Mouse (Mus musculus) heart, embryonic 13.5 days (tissue): ENCODE measurements at regions not wholly inside any gene's neighbourhood (a gene's known extent, or its start where the extent isn't known, plus 50 kb on each side); places are given as distances from the start of the nearest gene placed in this dataset.

ENCODE experiments used
- ATAC-seq: fragments of 200-750 bp; cut with Nextera tagmentation; 2 replicates; pipeline ENCODE4 v1.8.0; 2017; ENCODE audit warnings: moderate TSS enrichment; ENCODE audit not compliant: insufficient number of reproducible peaks, low FRiP score, low TSS enrichment; ENCODE audit errors: extremely low read depth
- H3K27ac ChIP-seq: fragments of 300-500 bp; sonication (generic); replicated peaks from 2 replicates; pipeline ENCODE4 v1.5.1; 2015; ENCODE audit warnings: moderate library complexity, mild to moderate bottlenecking, inconsistent platforms
- H3K27me3 ChIP-seq: fragments of 300-500 bp; sonication (generic); replicated peaks from 2 replicates; pipeline ENCODE4 v1.6.1; 2015; ENCODE audit warnings: mild to moderate bottlenecking, inconsistent platforms
- H3K36me3 ChIP-seq: fragments of 300-500 bp; sonication (generic); 2 replicates; pipeline ENCODE4 v1.6.1; 2015; ENCODE audit warnings: mild to moderate bottlenecking, inconsistent platforms
- H3K4me1 ChIP-seq: fragments of 300-500 bp; sonication (generic); 2 replicates; pipeline ENCODE4 v1.6.1; 2015; ENCODE audit warnings: inconsistent platforms
- H3K4me2 ChIP-seq: fragments of 300-500 bp; sonication (generic); 2 replicates; pipeline ENCODE4 v1.6.1; 2015; ENCODE audit warnings: inconsistent platforms, mild to moderate bottlenecking, moderate library complexity
- H3K4me3 ChIP-seq: fragments of 300-500 bp; sonication (generic); 2 replicates; pipeline ENCODE4 v1.5.1; 2015; ENCODE audit warnings: moderate library complexity, mild to moderate bottlenecking, inconsistent platforms
- H3K9ac ChIP-seq: fragments of 300-500 bp; sonication (generic); 2 replicates; pipeline ENCODE4 v1.6.1; 2015; ENCODE audit warnings: inconsistent platforms, mild to moderate bottlenecking, moderate library complexity
- H3K9me3 ChIP-seq: fragments of 300-500 bp; sonication (generic); 2 replicates; pipeline ENCODE4 v1.6.1; 2016; ENCODE audit warnings: inconsistent platforms
- WGBS: fragments of 180-500 bp; shearing (Covaris S2); methylation state at CpG from one replicate; pipeline ENCODE4 v1.1.7; 2015; ENCODE audit warnings: mixed read lengths; 5-methylcytosine and 5-hydroxymethylcytosine counted together

DNA sequence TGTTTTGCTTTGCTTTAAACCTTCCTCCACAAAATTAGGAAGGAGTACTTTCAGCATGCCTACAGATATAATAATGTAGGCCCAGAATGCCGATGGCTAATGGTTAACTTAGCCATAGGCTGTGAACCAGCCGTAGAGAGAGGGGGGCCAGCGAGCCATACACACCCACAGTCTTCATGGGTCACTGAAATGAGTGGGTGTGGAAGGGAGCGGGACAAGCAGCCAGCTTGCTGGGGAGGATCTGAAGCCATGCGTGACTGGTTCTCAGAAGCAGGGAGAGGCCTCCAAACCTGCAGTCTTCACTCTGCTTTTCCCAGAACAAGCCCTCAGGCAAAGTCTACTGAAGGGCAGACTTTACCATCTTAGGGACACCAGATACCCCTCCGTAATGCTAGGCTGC is 50.8 kb upstream of the Ptpn13 start:
- Histone ChIP-seq H3K27ac (no peak overlapping the region), H3K4me2 (no peak overlapping the region), H3K27me3 (peaks cover 37% of the 10 kb centered on the region), H3K9me3 (no peaks in the 10 kb centered on the region), H3K9ac (no peak overlapping the region), H3K4me3 (no peak overlapping the region), H3K4me1 (peaks cover 28% of the 10 kb centered on the region), H3K36me3 (no peaks in the 10 kb centered on the region)
- 76% methylated on average over 6 of the region's 6 CpGs for WGBS
- ATAC-seq = no peak

DNA sequence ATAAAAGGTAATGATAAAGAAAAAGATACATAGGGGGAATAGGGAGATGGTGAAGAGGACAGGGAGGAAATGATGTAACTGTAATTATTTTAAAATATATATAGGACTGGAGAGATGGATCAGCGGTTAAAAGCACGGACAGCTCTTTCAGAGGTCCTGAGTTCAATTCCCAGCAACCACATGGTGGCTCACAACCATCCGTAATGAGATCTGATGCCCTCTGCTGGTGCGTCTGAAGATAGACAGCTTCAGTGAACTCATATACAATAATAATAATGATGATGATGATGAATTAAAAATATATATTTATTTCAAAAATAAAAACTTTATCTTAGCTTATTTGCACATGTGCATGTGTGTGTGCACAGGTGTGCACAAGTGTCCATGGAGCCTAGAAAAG is 51.9 kb upstream of the Ptpn13 start:
- H3K4me2 ChIP-seq = no peak overlapping the region
- no peak for ATAC-seq
- H3K4me1 ChIP-seq = peaks cover 26% of the 10 kb centered on the region
- no peak overlapping the region for H3K9ac ChIP-seq
- H3K9me3 ChIP-seq = no peaks in the 10 kb centered on the region
- H3K27ac ChIP-seq = no peak overlapping the region
- H3K4me3 ChIP-seq = no peak overlapping the region
- H3K27me3 ChIP-seq = peaks cover 29% of the 10 kb centered on the region
- H3K36me3 ChIP-seq = no peaks in the 10 kb centered on the region
- WGBS = 79% methylated on average over 4 of the region's 4 CpGs

DNA sequence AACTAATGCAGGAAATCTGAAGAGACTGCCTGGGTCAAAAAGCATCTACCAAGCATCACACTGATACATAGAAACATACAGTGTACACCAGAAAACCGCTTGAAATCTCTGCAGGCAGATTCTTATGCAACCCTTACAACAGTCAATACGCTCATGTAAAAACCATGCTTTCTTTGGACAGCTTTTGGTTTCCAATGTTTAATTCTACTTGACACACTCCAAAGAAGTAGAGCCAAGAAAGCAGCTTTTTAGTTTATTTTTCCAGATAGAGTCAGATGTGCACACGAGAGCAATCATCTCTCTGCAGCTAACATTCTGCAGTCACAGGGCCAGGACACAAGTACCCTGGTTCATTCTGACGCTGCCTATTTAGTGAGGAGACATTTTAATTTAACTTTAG is 54.5 kb upstream of the Ptpn13 start:
- WGBS = 59% methylated on average over 4 of the region's 4 CpGs
- H3K4me3 ChIP-seq = no peak overlapping the region
- no peak for ATAC-seq

DNA sequence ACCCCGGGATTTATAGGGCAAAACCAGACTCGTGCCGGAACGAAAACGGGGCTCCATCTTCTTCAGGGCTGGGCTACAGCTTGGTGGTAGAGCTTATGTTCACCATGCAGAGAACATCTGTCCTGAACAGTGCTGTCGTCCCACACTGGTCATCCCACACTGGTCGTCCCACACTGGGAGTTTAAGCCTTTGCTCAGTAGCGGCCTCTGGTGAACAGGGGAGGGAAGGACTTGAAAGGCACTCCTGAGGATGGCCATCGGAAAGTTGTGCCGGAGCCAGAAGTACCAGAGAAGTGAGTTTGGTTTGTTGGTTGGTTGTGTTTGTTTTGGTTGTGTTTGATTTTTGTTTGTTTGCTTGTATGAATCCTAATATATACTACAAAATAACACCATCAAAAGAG is 56.0 kb upstream of the Ptpn13 start:
- peaks cover 5% of the 10 kb centered on the region for H3K9me3 ChIP-seq
- WGBS = 74% methylated on average over 10 of the region's 10 CpGs
- no peak for ATAC-seq

More for the DNA sequence above, 54.5 kb upstream of the Ptpn13 start:
- Histone ChIP-seq H3K4me1 (peaks cover 4% of the 10 kb centered on the region; the same call in 1 of the 2 replicates), H3K36me3 (no peaks in the 10 kb centered on the region), H3K9ac (no peak overlapping the region), H3K9me3 (peaks cover under 1% of the 10 kb centered on the region), H3K27ac (no peak overlapping the region), H3K4me2 (no peak overlapping the region), H3K27me3 (peaks cover 21% of the 10 kb centered on the region)

DNA sequence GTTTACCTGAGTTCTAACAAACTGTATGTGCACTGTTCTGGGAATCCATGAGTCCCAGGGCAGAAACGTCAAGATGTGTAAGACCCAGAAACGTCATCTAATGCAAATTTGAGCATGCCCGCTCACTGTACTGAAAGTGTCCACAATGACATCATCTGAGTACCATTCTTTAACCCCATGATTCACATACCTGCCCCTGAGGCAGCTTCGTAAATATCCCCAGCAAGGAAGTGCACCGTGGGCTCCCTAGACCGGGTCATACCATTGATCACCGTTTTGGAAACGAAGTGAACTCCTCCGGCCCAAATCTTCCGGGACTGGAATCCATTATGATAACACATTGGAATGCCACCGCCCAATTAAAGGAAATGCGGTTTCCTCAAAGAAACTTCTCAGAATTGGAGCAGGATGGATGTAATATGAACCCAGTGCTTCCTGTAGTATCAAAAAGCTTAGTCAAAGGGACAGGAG is 57.8 kb upstream of the Ptpn13 start:
- Histone ChIP-seq H3K4me1 (peaks cover 17% of the 10 kb centered on the region), H3K4me2 (no peak overlapping the region), H3K27me3 (peaks cover 12% of the 10 kb centered on the region; the same call in 1 of the 2 replicates), H3K36me3 (no peaks in the 10 kb centered on the region), H3K4me3 (no peak overlapping the region), H3K9me3 (peaks cover 5% of the 10 kb centered on the region), H3K27ac (no peak overlapping the region), H3K9ac (no peak overlapping the region)
- ATAC-seq = no peak
- 53% methylated on average over 12 of the region's 12 CpGs for WGBS

More for the DNA sequence above, 56.0 kb upstream of the Ptpn13 start:
- peaks cover 17% of the 10 kb centered on the region for H3K4me1 ChIP-seq
- H3K36me3 ChIP-seq = no peaks in the 10 kb centered on the region
- peaks cover 10% of the 10 kb centered on the region for H3K27me3 ChIP-seq
- no peak overlapping the region for H3K27ac ChIP-seq
- H3K9ac ChIP-seq = no peak overlapping the region
- H3K4me2 ChIP-seq = no peak overlapping the region
- H3K4me3 ChIP-seq = no peak overlapping the region

DNA sequence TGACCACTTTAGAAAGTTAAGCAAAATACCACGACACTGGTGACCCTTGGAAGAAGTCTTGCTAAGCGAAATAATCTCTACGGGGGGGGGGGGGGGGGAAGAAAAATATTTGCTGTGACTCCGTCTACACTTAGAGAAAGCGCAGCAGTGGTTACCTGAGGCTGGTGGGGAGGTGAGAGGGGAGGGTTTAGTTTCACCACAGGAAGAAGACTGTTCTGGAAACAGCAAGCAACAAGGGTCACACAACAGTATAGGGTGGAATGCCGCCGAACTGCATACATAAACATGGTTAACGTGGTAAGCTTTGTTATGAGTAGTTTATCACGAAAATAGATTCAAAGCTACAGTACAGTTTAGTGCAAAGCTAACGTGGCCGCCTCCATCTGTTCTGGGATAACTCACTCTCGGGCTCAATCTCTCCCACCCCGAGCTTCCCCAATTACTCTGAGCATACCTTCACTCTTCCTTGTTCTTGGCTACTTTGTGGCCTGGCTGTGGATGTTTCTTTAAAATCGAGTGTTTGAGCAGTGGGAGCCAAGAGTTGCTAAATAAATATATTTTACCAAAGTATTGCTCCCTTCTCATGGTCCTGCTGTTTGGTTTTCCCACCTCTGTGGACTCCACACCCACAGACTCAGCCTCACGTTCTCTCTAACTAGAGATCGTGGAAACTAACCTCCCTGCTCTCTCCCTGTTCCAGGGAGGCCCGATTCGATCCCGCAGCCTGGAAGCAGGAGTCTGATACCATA is 59.1 kb upstream of the Ptpn13 start:
- WGBS = 86% methylated on average over 19 of the region's 19 CpGs
- Histone ChIP-seq H3K27me3 (0 out of 2 replicates have a peak, but pooled peaks cover 13% of the 10 kb centered on the region), H3K4me2 (no peak overlapping the region), H3K4me1 (peaks cover 17% of the 10 kb centered on the region), H3K9ac (no peak overlapping the region), H3K27ac (no peak overlapping the region), H3K36me3 (no peaks in the 10 kb centered on the region), H3K4me3 (no peak overlapping the region), H3K9me3 (peaks cover 5% of the 10 kb centered on the region)
- no peak for ATAC-seq

DNA sequence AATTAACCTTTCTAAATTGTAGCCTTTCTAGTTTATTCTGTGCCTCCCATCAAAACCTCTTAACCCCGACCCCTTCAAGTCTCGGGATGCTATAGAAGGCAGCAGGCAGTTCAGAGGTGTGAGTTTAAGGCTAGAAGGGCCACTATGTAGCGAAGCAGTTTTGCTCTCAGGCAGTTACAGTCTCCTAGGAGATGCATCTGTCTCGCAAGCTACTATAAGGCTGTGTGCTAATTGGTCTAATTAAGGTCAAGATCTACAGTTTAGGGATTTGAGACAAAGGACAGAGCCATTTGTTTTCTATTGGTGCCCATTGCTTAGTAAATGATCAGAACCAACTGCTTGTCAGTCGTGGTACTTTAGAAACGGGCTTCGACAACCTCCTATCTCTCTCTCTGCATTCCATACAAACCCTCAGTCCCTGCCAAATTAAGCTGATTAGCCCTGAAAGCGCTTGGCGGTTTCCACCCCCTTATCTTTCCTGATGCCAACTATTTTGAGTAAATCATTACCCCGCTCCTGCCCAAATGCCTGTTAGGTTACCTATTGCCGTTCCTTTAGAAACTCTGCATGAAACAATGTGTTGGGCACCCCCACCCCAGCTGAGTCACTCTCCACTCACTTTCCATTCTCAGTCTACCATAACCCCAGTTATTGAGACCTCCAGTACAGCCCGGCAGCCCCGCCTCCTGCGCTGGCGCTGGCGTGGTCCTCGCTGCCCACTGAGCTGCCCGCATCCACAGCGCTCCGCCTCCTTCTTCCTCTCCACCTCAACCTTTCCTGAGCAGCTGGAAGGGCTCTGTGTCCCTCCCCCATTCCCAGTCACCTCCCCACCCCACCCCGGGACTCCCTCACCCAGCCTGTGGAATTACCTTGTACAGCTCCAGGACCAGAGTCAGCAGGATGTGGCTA is 59.9 kb upstream of the Ptpn13 start:
- no peak for ATAC-seq
- Histone ChIP-seq H3K4me2 (peak overlapping the region; percentile 45), H3K27me3 (0 out of 2 replicates have a peak, but pooled peaks cover 13% of the 10 kb centered on the region), H3K9me3 (peaks cover 5% of the 10 kb centered on the region), H3K27ac (no peak overlapping the region), H3K4me1 (peaks cover 15% of the 10 kb centered on the region), H3K36me3 (no peaks in the 10 kb centered on the region), H3K9ac (no peak overlapping the region), H3K4me3 (no peak overlapping the region)
- WGBS = 65% methylated on average over 21 of the region's 21 CpGs

DNA sequence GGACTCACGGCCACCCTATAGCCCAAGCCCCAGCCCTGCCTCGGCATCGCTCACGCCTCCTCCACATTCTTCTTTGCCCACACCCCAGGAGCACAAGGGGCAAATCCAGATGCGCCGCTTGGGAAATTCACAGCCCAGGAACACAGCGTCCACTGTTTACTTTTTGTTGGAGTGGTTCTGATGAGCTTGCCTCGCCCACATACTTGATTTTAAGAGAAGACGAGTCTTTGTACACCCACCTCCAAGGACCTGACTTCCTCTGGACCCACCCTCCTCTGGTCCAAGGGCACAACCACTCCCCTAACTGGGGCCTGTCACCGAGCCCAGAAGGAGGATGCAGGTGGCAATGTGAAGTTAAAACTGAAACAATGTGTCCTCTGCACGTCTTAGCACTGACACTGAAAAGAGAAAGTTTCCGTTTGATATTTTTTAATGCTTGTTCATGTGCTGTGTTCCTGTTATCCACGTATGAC is 64.2 kb upstream of the Ptpn13 start:
- Histone ChIP-seq H3K27me3 (0 out of 2 replicates have a peak, but pooled peaks cover 13% of the 10 kb centered on the region), H3K4me2 (no peak overlapping the region), H3K4me3 (no peak overlapping the region), H3K4me1 (peaks cover 14% of the 10 kb centered on the region), H3K9me3 (peaks cover 5% of the 10 kb centered on the region), H3K27ac (no peak overlapping the region), H3K9ac (no peak overlapping the region), H3K36me3 (no peaks in the 10 kb centered on the region)
- 67% methylated on average over 13 of the region's 13 CpGs for WGBS
- no peak for ATAC-seq

DNA sequence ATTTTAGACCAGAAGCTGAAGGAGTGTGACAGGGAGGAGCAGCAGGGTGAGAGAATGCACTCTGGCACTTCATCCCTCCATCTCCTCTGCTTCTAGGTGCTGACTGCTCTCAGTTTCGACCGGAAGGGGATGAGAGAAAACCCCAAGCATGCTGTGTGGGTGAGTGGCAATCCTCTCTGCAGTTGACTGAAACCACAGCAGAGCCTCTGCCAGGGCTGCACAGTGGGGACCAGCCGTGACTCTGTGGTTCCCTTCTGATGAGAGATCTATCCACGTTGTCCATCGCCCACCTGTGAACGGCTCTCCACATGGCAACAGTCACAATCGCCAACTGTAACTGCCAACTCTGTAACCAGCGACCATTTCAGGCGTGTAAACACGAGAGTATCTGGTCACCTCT is 64.6 kb upstream of the Ptpn13 start:
- H3K9me3 ChIP-seq = peaks cover 3% of the 10 kb centered on the region
- no peak overlapping the region for H3K9ac ChIP-seq
- WGBS = 70% methylated on average over 10 of the region's 10 CpGs
- no peak overlapping the region for H3K4me2 ChIP-seq
- H3K36me3 ChIP-seq = no peaks in the 10 kb centered on the region
- ATAC-seq = no peak
- H3K4me3 ChIP-seq = no peak overlapping the region
- H3K27me3 ChIP-seq = peaks cover 17% of the 10 kb centered on the region; the same call in 1 of the 2 replicates
- peaks cover 12% of the 10 kb centered on the region for H3K4me1 ChIP-seq
- no peak overlapping the region for H3K27ac ChIP-seq

DNA sequence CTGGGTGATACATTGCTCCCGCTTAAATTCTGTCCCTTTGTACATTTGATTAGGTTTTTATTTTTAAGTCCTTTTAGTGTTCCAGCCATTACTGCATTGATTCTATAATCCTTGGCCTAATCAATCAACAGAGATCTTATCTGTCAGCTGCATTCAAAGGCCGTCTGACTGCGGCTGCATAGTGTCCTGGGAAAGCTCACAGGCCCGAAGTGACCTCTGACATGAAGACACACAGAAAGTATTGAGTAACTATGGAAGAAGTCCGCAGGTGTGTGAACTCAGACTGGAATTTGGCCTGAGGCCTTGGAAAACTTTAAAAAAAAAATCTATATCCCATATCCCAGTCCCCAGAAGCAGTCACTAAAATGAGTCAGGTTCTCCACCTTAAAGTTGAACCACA is 67.4 kb upstream of the Ptpn13 start:
- Histone ChIP-seq H3K27me3 (peaks cover 16% of the 10 kb centered on the region; the same call in 1 of the 2 replicates), H3K4me3 (no peak overlapping the region), H3K9ac (no peak overlapping the region), H3K4me1 (no peaks in the 10 kb centered on the region), H3K36me3 (no peaks in the 10 kb centered on the region), H3K27ac (no peak overlapping the region), H3K4me2 (no peak overlapping the region), H3K9me3 (no peaks in the 10 kb centered on the region)
- ATAC-seq = no peak
- 73% methylated on average over 5 of the region's 5 CpGs for WGBS

DNA sequence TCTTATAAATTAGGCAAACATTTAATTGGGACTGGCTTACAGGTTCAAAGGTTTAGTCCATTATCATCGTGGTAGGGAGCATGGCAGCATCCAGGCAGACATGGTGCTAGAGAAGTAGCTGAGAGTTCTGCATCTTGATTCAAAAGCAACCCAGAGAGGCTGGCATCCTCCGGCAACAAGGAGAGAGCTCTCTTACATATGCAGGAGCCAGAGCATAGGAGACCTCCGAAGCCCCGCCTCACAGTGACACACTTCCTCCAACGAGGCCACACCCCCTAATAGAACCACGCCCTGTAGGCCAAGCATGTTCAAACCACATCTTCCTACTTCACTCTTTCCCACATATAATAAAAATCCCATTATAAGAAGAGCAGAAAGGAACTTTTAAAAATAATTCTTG is 68.5 kb upstream of the Ptpn13 start:
- H3K27me3 ChIP-seq = peaks cover 11% of the 10 kb centered on the region; the same call in 1 of the 2 replicates
- no peaks in the 10 kb centered on the region for H3K4me1 ChIP-seq
- 54% methylated on average over 6 of the region's 6 CpGs for WGBS
- peaks cover 7% of the 10 kb centered on the region for H3K9me3 ChIP-seq
- H3K4me3 ChIP-seq = 0 out of 2 replicates have a peak overlapping the region, but pooled peaks have one; percentile 22
- H3K4me2 ChIP-seq = peak overlapping the region; percentile 50
- no peak overlapping the region for H3K9ac ChIP-seq
- H3K36me3 ChIP-seq = no peaks in the 10 kb centered on the region
- ATAC-seq = no peak
- H3K27ac ChIP-seq = no peak overlapping the region
